ENCODE assay signal across 8 mouse cellular contexts in the genomic region with DNA sequence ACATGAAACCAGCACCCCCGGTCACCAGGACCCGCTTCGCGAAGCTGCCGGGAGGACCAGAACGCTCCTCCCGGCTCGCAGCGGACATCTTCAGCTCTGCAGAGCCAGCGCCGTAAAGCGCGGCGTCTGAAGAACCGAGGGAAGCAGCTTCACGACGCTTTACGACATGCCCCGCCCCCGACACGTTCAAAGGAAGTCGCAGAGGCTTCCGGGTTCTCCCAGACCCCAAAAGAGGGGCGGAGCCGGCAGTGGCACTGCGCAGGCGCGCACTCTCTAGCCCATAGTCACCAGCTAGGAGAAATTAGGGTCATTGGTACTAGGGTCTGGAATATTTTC. TPM values are rescaled to one million over a fixed set of nuclear protein-coding genes. Genes with fewer than 3 reads are reported as not detected.
A peak's percentile ranks its signal among the peaks of the same experiment; 100 is the strongest.
DNase-seq lines count a peak whose midpoint lies in the region; ATAC-seq lines count a peak whose summit lies in the region.

A gene (minus strand): TSS at position 114 of the 336 bp plus-strand sequence.

- 0% methylated on average over 28 of the region's 28 CpGs for WGBS in lung, embryonic 16.5 days

- H3K9ac ChIP-seq in lung, embryonic 16.5 days (ENCODE audit: low read length): peak within 1 kb of the TSS; percentile 79

- ATAC-seq in hematopoietic stem cell, adult 5-6 weeks (replicated peaks in 1 of 2; ENCODE audit: insufficient read depth in 1 of 2, low FRiP score in 2 of 2, low TSS enrichment in 1 of 2, low read depth in 1 of 2, poor library complexity in 2 of 2, severe bottlenecking in 2 of 2): peak; percentile 72 to 77
- ATAC-seq in lung, embryonic 16.5 days (ENCODE audit: low read depth): peak; percentile 79

- no peaks in the 10 kb centered on the region; the same call in 1 of the 2 replicates for H3K27me3 ChIP-seq in lung, embryonic 16.5 days (ENCODE audit: control insufficient read depth, insufficient read depth, low read depth, low read length)

- peak; percentile 87 for DNase-seq in MEL-GATA-1-ER (ENCODE audit: extremely low read depth, low read depth)
- peak; percentile 98 for DNase-seq in cerebellum, adult 8-10 months
- DNase-seq in forelimb bud, embryonic 11.5 days (ENCODE audit: low read depth, low spot score): peak; percentile 99
- DNase-seq in layer of hippocampus, adult 9-10 months (ENCODE audit: low spot score): peak; percentile 95
- DNase-seq in ovary, postnatal 10 days (ENCODE audit: low spot score): peak; percentile 80
- peak; percentile 96 to 97 for DNase-seq in thymus, postnatal 10 days (ENCODE audit: low spot score in 2 of 2)

- H3K27ac ChIP-seq in lung, embryonic 16.5 days (ENCODE audit: low read length): no peak within 1 kb of the TSS

- H3K36me3 ChIP-seq in lung, embryonic 16.5 days (ENCODE audit: control insufficient read depth, insufficient read depth, low read length): peaks cover under 1% of the 10 kb centered on the region; the same call in 1 of the 2 replicates

- peak within 1 kb of the TSS; percentile 80 for H3K4me3 ChIP-seq in lung, embryonic 16.5 days (ENCODE audit: low read length)

- H3K9me3 ChIP-seq in lung, embryonic 16.5 days (ENCODE audit: control insufficient read depth, low read length): no peaks in the 10 kb centered on the region

- H3K4me2 ChIP-seq in lung, embryonic 16.5 days (ENCODE audit: low read depth, low read length): peak within 1 kb of the TSS; percentile 80

- H3K4me1 ChIP-seq in lung, embryonic 16.5 days (replicated peaks; ENCODE audit: control insufficient read depth, insufficient read depth, low read length): peaks cover 12% of the 10 kb centered on the region

RNA-seq across cellular contexts. Expression of the gene that starts here (rescaled TPM):
- 25.0 and 27.0 TPM in 2 replicates for total RNA-seq in hematopoietic stem cell, adult 5-6 weeks (2017)
- polyA plus RNA-seq in lung, embryonic 16.5 days (2015; fragmentation: Nextera tagmentation; extraction: Ambion mirVana): 32.8 and 35.9 TPM in 2 replicates
